Mouse (Mus musculus): Measurements from ENCODE around the gene Atg2a. TPM values are rescaled to one million over a fixed set of nuclear protein-coding genes. Genes with fewer than 3 reads are reported as not detected.

Atg2a gene
- total and polyA plus RNA-seq, 3 experiments = 2.8 to 13.9 (median 9.5) TPM

GRCm38 (mm10) chr19:6230411-6230810 is 11.1 kb upstream of the Atg2a start:
- no peaks in the 10 kb centered on the region for H3K9me3 ChIP-seq (replicated peaks; ENCODE audit: low read length)
- H3K4me1 ChIP-seq (ENCODE audit: control insufficient read depth in 1 of 2, insufficient read depth in 2 of 2) = peaks cover 2 to 27% of the 10 kb centered on the region in 2 experiments; a peak in 2 of 4 replicates
- H3K4me3 ChIP-seq (replicated peaks in 1 of 3; ENCODE audit: low read depth in 2 of 3, low read length in 2 of 3, poor library complexity in 1 of 3) = no peak overlapping the region
- H3K36me3 ChIP-seq (replicated peaks in 1 of 2; ENCODE audit: control insufficient read depth in 1 of 2, insufficient read depth in 1 of 2, low read length in 1 of 2) = peaks cover 14 to 40% of the 10 kb centered on the region in 2 experiments
- no peaks in the 10 kb centered on the region for H3K27me3 ChIP-seq (replicated peaks)
- in situ Hi-C loops (cut with MboI; ENCODE audit: low pct_ligation_motif_present, low pct_unique_long_range_greater_than_20kb, low sequenced_read_pairs) = loop anchor here (5.0 kb wide), 1 partner anchor 73 kb away; no protein-coding TSS in a partner anchor
- no peak for DNase-seq (ENCODE audit: extremely low read depth)
- no peak overlapping the region for H3K9ac ChIP-seq (ENCODE audit: insufficient read depth, low read depth)
- H3K4me2 ChIP-seq (ENCODE audit: insufficient read depth, low read depth, poor library complexity, severe bottlenecking) = no peak overlapping the region
- dilution Hi-C loops (cut with MboI; ENCODE audit: extremely low pct_ligation_motif_present, extremely low pct_unique_long_range_greater_than_20kb, low sequenced_read_pairs) = no loop called here
- H3K79me2 ChIP-seq (replicated peaks; ENCODE audit: control insufficient read depth, extremely low read depth, insufficient read depth, poor library complexity, severe bottlenecking) = no peaks in the 10 kb centered on the region
- H3K27ac ChIP-seq (ENCODE audit: insufficient read depth, low read depth) = no peak overlapping the region
- TF ChIP-seq E2F4 (IDR thresholded peaks at IDR 0.05; ENCODE audit: insufficient replicate concordance, low read depth, low read length) (no peak), MYC (IDR thresholded peaks at IDR 0.05; ENCODE audit: low read depth, low read length) (no peak), TBP (conservative IDR thresholded peaks at IDR 0.05; ENCODE audit: low read depth, low read length) (no peak), EP300 (IDR thresholded peaks at IDR 0.05; ENCODE audit: low read length) (no peak), NRF1 (IDR thresholded peaks at IDR 0.05; ENCODE audit: low read depth, low read length) (no peak), ETS1 (conservative IDR thresholded peaks at IDR 0.05; ENCODE audit: low read depth, low read length) (no peak)

GRCm38 (mm10) chr19:6231036-6231435 is 10.4 kb upstream of the Atg2a start:
- DNase-seq (ENCODE audit: extremely low read depth) = no peak
- Histone ChIP-seq H3K79me2 (replicated peaks; ENCODE audit: control insufficient read depth, extremely low read depth, insufficient read depth, poor library complexity, severe bottlenecking) (no peaks in the 10 kb centered on the region), H3K9me3 (replicated peaks; ENCODE audit: low read length) (no peaks in the 10 kb centered on the region), H3K27ac (ENCODE audit: insufficient read depth, low read depth) (no peak overlapping the region), H3K36me3 (replicated peaks in 1 of 2; ENCODE audit: control insufficient read depth in 1 of 2, insufficient read depth in 1 of 2, low read length in 1 of 2) (peaks cover 14 to 40% of the 10 kb centered on the region in 2 experiments), H3K4me2 (ENCODE audit: insufficient read depth, low read depth, poor library complexity, severe bottlenecking) (no peak overlapping the region), H3K27me3 (replicated peaks) (no peaks in the 10 kb centered on the region), H3K4me3 (replicated peaks in 1 of 3; ENCODE audit: low read depth in 2 of 3, low read length in 2 of 3, poor library complexity in 1 of 3) (no peak overlapping the region), H3K9ac (ENCODE audit: insufficient read depth, low read depth) (no peak overlapping the region), H3K4me1 (ENCODE audit: control insufficient read depth in 1 of 2, insufficient read depth in 2 of 2) (peaks cover 2 to 24% of the 10 kb centered on the region in 2 experiments; a peak in 2 of 4 replicates)
- dilution Hi-C loops (cut with MboI; ENCODE audit: extremely low pct_ligation_motif_present, extremely low pct_unique_long_range_greater_than_20kb, low sequenced_read_pairs) = no loop called here
- in situ Hi-C loops (cut with MboI; ENCODE audit: low pct_ligation_motif_present, low pct_unique_long_range_greater_than_20kb, low sequenced_read_pairs) = loop anchor here (5.0 kb wide), 1 partner anchor 74 kb away; no protein-coding TSS in a partner anchor
- TF ChIP-seq SMC3 (IDR thresholded peaks at IDR 0.05; ENCODE audit: low read depth, low read length) (no peak), TCF12 (IDR thresholded peaks at IDR 0.05; ENCODE audit: low read depth, low read length) (no peak), E2F4 (IDR thresholded peaks at IDR 0.05; ENCODE audit: insufficient replicate concordance, low read depth, low read length) (no peak), MEF2A (IDR thresholded peaks at IDR 0.05; ENCODE audit: borderline replicate concordance, low read depth, low read length) (no peak), MYC (IDR thresholded peaks at IDR 0.05; ENCODE audit: low read depth, low read length) (no peak), NELFE (IDR thresholded peaks at IDR 0.05; ENCODE audit: low read depth, low read length) (no peak), POLR2AphosphoS2 (IDR thresholded peaks at IDR 0.05; ENCODE audit: low read depth, low read length) (no peak), NRF1 (IDR thresholded peaks at IDR 0.05; ENCODE audit: low read depth, low read length) (no peak), CHD1 (IDR thresholded peaks at IDR 0.05; ENCODE audit: low read depth, low read length) (no peak), RCOR1 (conservative IDR thresholded peaks at IDR 0.05; ENCODE audit: low read depth, low read length) (no peak)
